Mouse (Mus musculus) layer of hippocampus, postnatal 25 days (tissue): ENCODE measurements around the gene Olfr810. TPM values are rescaled to one million over a fixed set of nuclear protein-coding genes. Genes with fewer than 3 reads are reported as not detected.

Source experiments
- DNase-seq, 2 experiments: peaks; one replicate each; pipeline ENCODE4 v3.0.0; 2022; ENCODE audit warnings: mixed read lengths in 2 of 2, low spot score in 1 of 2; ENCODE audit errors: extremely low spot score in 1 of 2
- total RNA-seq, 2 experiments: library from RNA; stranded (reverse); gene quantifications; 2 replicates each; pipeline ENCODE4 v1.2.3; 2021

Gene Olfr810
- not detected for total RNA-seq

- DNase-seq: no peak
These were observed at the start of gene Olfr810 for GRCm38 (mm10) chr10:129794817-129795216. Olfr810 (minus strand) TSS chr10:129794917.

- DNase-seq: no peak
These were observed 9.6 kb upstream of the Olfr810 start, which contains the start of gene Olfr811 for GRCm38 (mm10) chr10:129804296-129804695. Olfr811 (minus strand) TSS chr10:129804396.

GRCm38 (mm10) chr10:129778123-129778522 is 16.6 kb downstream of the Olfr810 start:
- no peak for DNase-seq

DNA sequence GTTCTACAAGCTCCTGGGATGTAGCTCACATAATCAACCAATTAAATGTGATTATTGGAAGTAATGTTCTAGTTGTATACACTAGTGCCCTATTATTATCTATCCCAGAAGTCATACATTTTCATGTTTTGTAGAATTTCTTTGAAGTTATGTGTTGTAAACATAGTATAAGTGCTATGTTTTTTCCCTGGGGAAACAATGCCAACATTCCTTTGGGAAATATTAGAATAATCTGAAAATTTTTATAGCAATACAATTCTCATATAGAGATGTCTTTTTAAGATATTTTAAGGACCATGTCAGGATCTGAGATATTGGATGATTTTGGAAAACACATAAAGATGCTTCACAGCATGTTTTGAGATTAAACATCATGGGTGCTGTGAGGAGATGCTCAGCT is 20.4 kb downstream of the Olfr810 start, which contains the start of gene Olfr809:
Gene Olfr809, plus strand, starts transcription at position 301 of the 400 bp plus-strand sequence.
- DNase-seq: no peak

DNA sequence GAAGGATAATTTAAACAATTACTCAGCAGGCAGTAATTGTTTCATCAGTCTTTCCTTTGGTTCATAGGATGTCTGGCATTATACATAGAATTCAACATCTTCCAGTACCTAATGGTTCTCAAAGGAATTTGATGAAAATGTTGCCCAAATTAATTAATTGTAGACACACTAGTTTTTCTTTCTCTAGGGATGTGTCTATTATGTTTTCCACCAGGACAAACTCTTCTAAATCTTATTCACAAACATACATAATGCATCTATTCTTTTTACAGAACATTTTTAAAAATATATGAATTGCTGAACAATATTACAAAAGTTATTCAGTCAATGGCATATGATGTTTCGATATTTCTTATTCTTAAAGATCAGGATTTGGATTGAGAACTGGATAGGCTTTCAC is 29.5 kb downstream of the Olfr810 start, which contains the start of gene Olfr808:
Gene Olfr808, plus strand, starts transcription at position 301 of the 400 bp plus-strand sequence.
- DNase-seq: no peak

DNA sequence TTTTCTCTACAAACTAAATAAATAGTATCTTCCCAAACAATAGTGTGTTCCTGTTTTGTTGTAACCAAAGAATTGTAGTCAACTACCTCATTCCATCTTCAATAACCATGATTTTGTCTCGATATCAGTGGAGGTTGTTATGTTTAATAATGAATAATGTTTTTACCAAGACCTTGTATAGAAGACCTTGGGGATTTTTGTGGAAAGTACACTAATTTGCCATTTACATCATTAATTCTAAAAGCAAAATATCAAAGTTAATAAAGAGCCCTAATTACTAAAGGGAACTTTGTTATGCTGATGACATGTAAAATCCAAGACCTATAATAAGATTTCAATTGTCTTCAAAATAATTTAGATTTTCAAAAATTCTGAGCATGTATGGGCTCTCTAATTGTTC is 37.0 kb downstream of the Olfr810 start, which contains the start of gene Olfr807:
Gene Olfr807, minus strand, starts transcription at position 101 of the 400 bp plus-strand sequence.
- no peak for DNase-seq

- no peak for DNase-seq
These were observed 52.9 kb downstream of the Olfr810 start, which contains the start of gene Olfr806 for GRCm38 (mm10) chr10:129741821-129742220. Olfr806 (minus strand) TSS chr10:129741921.

Other genes starting within 250 kb of the Olfr810 start
- gene Olfr794, start 227.3 kb downstream of the Olfr810 start, total RNA-seq: not detected
- not detected for gene Olfr796, start 182.3 kb downstream of the Olfr810 start, total RNA-seq
- gene Olfr798, start 167.0 kb downstream of the Olfr810 start, total RNA-seq: not detected
- gene Olfr799, start 157.4 kb downstream of the Olfr810 start, total RNA-seq: not detected
- not detected for gene Olfr800, start 137.2 kb downstream of the Olfr810 start, total RNA-seq
- gene Olfr801, start 121.1 kb downstream of the Olfr810 start, total RNA-seq: not detected
- not detected for gene Olfr802, start 106.7 kb downstream of the Olfr810 start, total RNA-seq
- not detected for gene Olfr803, start 100.6 kb downstream of the Olfr810 start, total RNA-seq
- gene Olfr804, start 91.7 kb downstream of the Olfr810 start, total RNA-seq: not detected
- not detected for gene Olfr805, start 65.5 kb downstream of the Olfr810 start, total RNA-seq
- gene Olfr806, start 53.0 kb downstream of the Olfr810 start, total RNA-seq: not detected
- not detected for gene Olfr807, start 37.1 kb downstream of the Olfr810 start, total RNA-seq
- gene Olfr808, start 29.4 kb downstream of the Olfr810 start, total RNA-seq: not detected
- gene Olfr809, start 20.3 kb downstream of the Olfr810 start, total RNA-seq: not detected
- not detected for gene Olfr811, start 9.5 kb upstream of the Olfr810 start, total RNA-seq
- gene Olfr812, start 51.2 kb upstream of the Olfr810 start, total RNA-seq: not detected
- gene Olfr813, start 60.5 kb upstream of the Olfr810 start, total RNA-seq: not detected
- gene Olfr814, start 84.9 kb upstream of the Olfr810 start, total RNA-seq: not detected
- not detected for gene Olfr815, start 111.0 kb upstream of the Olfr810 start, total RNA-seq
- not detected for gene Olfr816, start 120.7 kb upstream of the Olfr810 start, total RNA-seq
- not detected for gene Olfr818, start 154.2 kb upstream of the Olfr810 start, total RNA-seq
- not detected for gene Olfr819, start 172.3 kb upstream of the Olfr810 start, total RNA-seq
- gene Olfr247, start 181.2 kb upstream of the Olfr810 start, total RNA-seq: not detected
- gene Gm10310, start 190.1 kb upstream of the Olfr810 start, total RNA-seq: not detected
- gene Olfr820, start 217.7 kb upstream of the Olfr810 start, total RNA-seq: not detected
- not detected for gene Olfr821, start 235.4 kb upstream of the Olfr810 start, total RNA-seq